Mouse (Mus musculus): ENCODE data around the gene Hist4h4. TPM values are rescaled to one million over a fixed set of nuclear protein-coding genes. Genes with fewer than 3 reads are reported as not detected.
"Not testable (repeated sequence)": the region's sequence is repeated elsewhere in the genome, so short reads cannot be mapped to it uniquely, and the experiment has no call there.

The Hist4h4 gene
- polyA plus RNA-seq, 1 experiment from 2014 or later = 1.3 TPM

DNA sequence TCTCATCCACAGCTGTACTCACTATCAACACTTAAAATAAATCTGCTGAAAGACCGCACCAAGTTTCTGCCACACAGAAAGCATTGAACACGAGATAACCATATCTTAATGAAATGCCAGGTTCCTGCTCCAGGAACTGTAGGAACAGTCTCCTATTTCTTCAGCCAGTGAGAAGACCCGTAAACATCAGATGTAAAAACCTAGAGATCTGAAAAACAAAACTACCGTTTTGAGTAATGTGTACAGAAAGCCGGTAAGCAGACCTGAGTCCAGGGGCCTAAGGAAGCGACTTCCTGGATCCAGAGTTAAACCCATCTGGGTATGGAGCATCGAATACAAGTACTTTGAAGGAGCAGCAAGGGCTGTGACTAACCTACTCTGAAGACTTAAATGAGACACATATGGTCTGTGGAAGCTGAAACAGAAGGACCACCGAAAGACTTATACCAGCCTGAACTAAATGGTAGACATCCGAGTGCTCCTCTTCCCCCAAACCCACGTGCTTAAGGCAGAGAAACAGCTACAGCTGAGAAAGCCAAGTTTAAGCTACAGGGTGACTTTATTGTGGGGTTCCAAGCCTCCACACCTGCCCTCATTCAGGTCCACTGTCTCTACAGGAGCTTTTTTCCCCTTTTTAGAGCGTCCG, 999 bp downstream of the Hist4h4 start:
- WGBS = 15% methylated on average over 12 of the region's 12 CpGs
- ATAC-seq (replicated peaks; ENCODE audit: low FRiP score, low TSS enrichment, low read depth) = peak; percentile 4; the same call in 1 of the 2 replicates

GRCm38 (mm10) chr6:136801274-136801673, 2.9 kb downstream of the Hist4h4 start:
- Histone ChIP-seq H3K4me1 (replicated peaks; ENCODE audit: control insufficient read depth, insufficient read depth, low read length) (0 out of 2 replicates have a peak, but pooled peaks cover 8% of the 10 kb centered on the region), H3K4me2 (ENCODE audit: low read length) (no peak overlapping the region), H3K4me3 (ENCODE audit: low read depth, low read length) (no peak overlapping the region), H3K27me3 (replicated peaks; ENCODE audit: control insufficient read depth, insufficient read depth, low read length) (no peaks in the 10 kb centered on the region), H3K9ac (ENCODE audit: low read length) (no peak overlapping the region), H3K36me3 (ENCODE audit: control insufficient read depth, insufficient read depth, low read length) (no peaks in the 10 kb centered on the region), H3K27ac (ENCODE audit: low read depth) (no peak overlapping the region), H3K9me3 (ENCODE audit: control insufficient read depth, low read length) (no peaks in the 10 kb centered on the region)
- DNase-seq (ENCODE audit: low spot score) (no peak), ATAC-seq (replicated peaks; ENCODE audit: low FRiP score, low TSS enrichment, low read depth) (no peak)
- 66% methylated on average over 6 of the region's 6 CpGs for WGBS

More for the DNA sequence above, 999 bp downstream of the Hist4h4 start:
- Histone ChIP-seq H3K36me3 (ENCODE audit: control insufficient read depth, insufficient read depth, low read length) (no peaks in the 10 kb centered on the region), H3K27me3 (replicated peaks; ENCODE audit: control insufficient read depth, insufficient read depth, low read length) (no peaks in the 10 kb centered on the region), H3K4me1 (replicated peaks; ENCODE audit: control insufficient read depth, insufficient read depth, low read length) (peaks cover 12% of the 10 kb centered on the region; the same call in 1 of the 2 replicates), H3K4me2 (ENCODE audit: low read length) (peak overlapping the region; percentile 81), H3K4me3 (ENCODE audit: low read depth, low read length) (peak overlapping the region; percentile 80), H3K9me3 (ENCODE audit: control insufficient read depth, low read length) (no peaks in the 10 kb centered on the region), H3K27ac (ENCODE audit: low read depth) (peak overlapping the region; percentile 100), H3K9ac (ENCODE audit: low read length) (peak overlapping the region; percentile 99)
- no peak for DNase-seq (ENCODE audit: low spot score)

- Histone ChIP-seq H3K9me3 (ENCODE audit: control insufficient read depth, low read length) (no peaks in the 10 kb centered on the region), H3K27ac (ENCODE audit: low read depth) (no peak overlapping the region), H3K4me1 (replicated peaks; ENCODE audit: control insufficient read depth, insufficient read depth, low read length) (0 out of 2 replicates have a peak, but pooled peaks cover 8% of the 10 kb centered on the region), H3K36me3 (ENCODE audit: control insufficient read depth, insufficient read depth, low read length) (no peaks in the 10 kb centered on the region), H3K4me2 (ENCODE audit: low read length) (no peak overlapping the region), H3K27me3 (replicated peaks; ENCODE audit: control insufficient read depth, insufficient read depth, low read length) (no peaks in the 10 kb centered on the region), H3K9ac (ENCODE audit: low read length) (no peak overlapping the region), H3K4me3 (ENCODE audit: low read depth, low read length) (no peak overlapping the region)
- ATAC-seq (replicated peaks; ENCODE audit: low FRiP score, low TSS enrichment, low read depth) = no peak
- no peak for DNase-seq (ENCODE audit: low spot score)
- WGBS = 91% methylated on average over 8 of the region's 8 CpGs
Measured at GRCm38 (mm10) chr6:136800710-136801109, 3.5 kb downstream of the Hist4h4 start.

- not testable (repeated sequence) for H3K4me2 ChIP-seq (ENCODE audit: low read length)
Measured at GRCm38 (mm10) chr6:136797874-136798693, 6.1 kb downstream of the Hist4h4 start.

GRCm38 (mm10) chr6:136795850-136796249, 8.4 kb downstream of the Hist4h4 start:
- Histone ChIP-seq H3K9ac (ENCODE audit: low read length) (no peak overlapping the region), H3K9me3 (ENCODE audit: control insufficient read depth, low read length) (no peaks in the 10 kb centered on the region), H3K4me3 (ENCODE audit: low read depth, low read length) (no peak overlapping the region), H3K27me3 (replicated peaks; ENCODE audit: control insufficient read depth, insufficient read depth, low read length) (no peaks in the 10 kb centered on the region), H3K4me1 (replicated peaks; ENCODE audit: control insufficient read depth, insufficient read depth, low read length) (peaks cover 10% of the 10 kb centered on the region), H3K36me3 (ENCODE audit: control insufficient read depth, insufficient read depth, low read length) (no peaks in the 10 kb centered on the region), H3K27ac (ENCODE audit: low read depth) (no peak overlapping the region), H3K4me2 (ENCODE audit: low read length) (no peak overlapping the region)
- WGBS = 65% methylated on average over 6 of the region's 6 CpGs
- no peak for ATAC-seq (replicated peaks; ENCODE audit: low FRiP score, low TSS enrichment, low read depth)
- DNase-seq (ENCODE audit: low spot score) = peak; percentile 48

More at GRCm38 (mm10) chr6:136797874-136798693, 6.1 kb downstream of the Hist4h4 start:
- not testable (repeated sequence) for H3K36me3 ChIP-seq (ENCODE audit: control insufficient read depth, insufficient read depth, low read length); H3K4me3 ChIP-seq (ENCODE audit: low read depth, low read length); H3K9ac ChIP-seq (ENCODE audit: low read length); ATAC-seq (replicated peaks; ENCODE audit: low FRiP score, low TSS enrichment, low read depth); H3K9me3 ChIP-seq (ENCODE audit: control insufficient read depth, low read length); H3K27me3 ChIP-seq (replicated peaks; ENCODE audit: control insufficient read depth, insufficient read depth, low read length); H3K27ac ChIP-seq (ENCODE audit: low read depth); DNase-seq (ENCODE audit: low spot score)
- peaks cover 11% of the 10 kb centered on the region for H3K4me1 ChIP-seq (replicated peaks; ENCODE audit: control insufficient read depth, insufficient read depth, low read length)
- 81% methylated on average over 3 of the region's 3 CpGs for WGBS

- WGBS = 72% methylated on average over 1 of the region's 1 CpGs
- no peak overlapping the region for H3K4me3 ChIP-seq (ENCODE audit: low read depth, low read length)
- no peak overlapping the region for H3K9ac ChIP-seq (ENCODE audit: low read length)
- H3K36me3 ChIP-seq (ENCODE audit: control insufficient read depth, insufficient read depth, low read length) = no peaks in the 10 kb centered on the region
- peaks cover 10% of the 10 kb centered on the region for H3K4me1 ChIP-seq (replicated peaks; ENCODE audit: control insufficient read depth, insufficient read depth, low read length)
- DNase-seq (ENCODE audit: low spot score) (peak; percentile 45), ATAC-seq (replicated peaks; ENCODE audit: low FRiP score, low TSS enrichment, low read depth) (no peak)
- H3K27me3 ChIP-seq (replicated peaks; ENCODE audit: control insufficient read depth, insufficient read depth, low read length) = no peaks in the 10 kb centered on the region
- no peaks in the 10 kb centered on the region for H3K9me3 ChIP-seq (ENCODE audit: control insufficient read depth, low read length)
- H3K4me2 ChIP-seq (ENCODE audit: low read length) = no peak overlapping the region
- H3K27ac ChIP-seq (ENCODE audit: low read depth) = no peak overlapping the region
Measured at GRCm38 (mm10) chr6:136795110-136795509, 9.1 kb downstream of the Hist4h4 start.

GRCm38 (mm10) chr6:136793831-136794525, 10.2 kb downstream of the Hist4h4 start:
- no peaks in the 10 kb centered on the region for H3K36me3 ChIP-seq (ENCODE audit: control insufficient read depth, insufficient read depth, low read length)
- under 1% methylated on average over 24 of the region's 24 CpGs for WGBS
- peak overlapping the region; percentile 23 for H3K9ac ChIP-seq (ENCODE audit: low read length)
- peak; percentile 63 for DNase-seq (ENCODE audit: low spot score)
- peak overlapping the region; percentile 53 for H3K4me2 ChIP-seq (ENCODE audit: low read length)
- H3K27me3 ChIP-seq (replicated peaks; ENCODE audit: control insufficient read depth, insufficient read depth, low read length) = no peaks in the 10 kb centered on the region
- H3K4me1 ChIP-seq (replicated peaks; ENCODE audit: control insufficient read depth, insufficient read depth, low read length) = peaks cover 10% of the 10 kb centered on the region
- H3K9me3 ChIP-seq (ENCODE audit: control insufficient read depth, low read length) = no peaks in the 10 kb centered on the region
- no peak overlapping the region; the same call in 1 of the 2 replicates for H3K27ac ChIP-seq (ENCODE audit: low read depth)
- peak overlapping the region; percentile 24 for H3K4me3 ChIP-seq (ENCODE audit: low read depth, low read length)
- peak; percentile 54 for ATAC-seq (replicated peaks; ENCODE audit: low FRiP score, low TSS enrichment, low read depth)
